Mouse (Mus musculus) 3134 (cell line): ENCODE data around the gene Gm15517.
"Not testable (repeated sequence)": the region's sequence is repeated elsewhere in the genome, so short reads cannot be mapped to it uniquely, and the experiment has no call there.

Experiments
- DNase-seq: peaks from one replicate; pipeline ENCODE4 v3.0.0-alpha.2; 2011; ENCODE audit warnings: low spot score; ENCODE audit not compliant: insufficient read length; ENCODE audit errors: extremely low read depth

Gm15517 gene

GRCm38 (mm10) chr7:44261147-44261546, at the start of gene Gm15517:
Gm15517 (plus strand) TSS chr7:44261447.
- no peak for DNase-seq

- DNase-seq, result no peak
These were observed 45.6 kb upstream of the Gm15517 start, which contains the start of gene Klk1b5 for GRCm38 (mm10) chr7:44215645-44216044. Klk1b5 (plus strand) TSS chr7:44215945.

- not testable (repeated sequence) for DNase-seq
These were observed 39.6 kb upstream of the Gm15517 start for GRCm38 (mm10) chr7:44221601-44222000.

- not testable (repeated sequence) for DNase-seq
These were observed 38.9 kb upstream of the Gm15517 start for GRCm38 (mm10) chr7:44222335-44222734.

GRCm38 (mm10) chr7:44225076-44225475, 36.2 kb upstream of the Gm15517 start, which contains the start of gene Klk1:
Klk1 (plus strand) TSS chr7:44225360.
- DNase-seq, result no peak

- no peak for DNase-seq
These were observed 25.3 kb upstream of the Gm15517 start, which contains the start of gene Gm36864 for GRCm38 (mm10) chr7:44235909-44236308. Gm36864 (plus strand) TSS chr7:44236177.

- no peak for DNase-seq
These were observed 21.3 kb upstream of the Gm15517 start for GRCm38 (mm10) chr7:44239913-44240312.

GRCm38 (mm10) chr7:44240712-44241111, 20.5 kb upstream of the Gm15517 start:
- DNase-seq, result no peak

GRCm38 (mm10) chr7:44241163-44241562, 20.1 kb upstream of the Gm15517 start:
- DNase-seq, result no peak

GRCm38 (mm10) chr7:44244080-44244479, 17.2 kb upstream of the Gm15517 start:
- no peak for DNase-seq

GRCm38 (mm10) chr7:44246055-44246983, 14.9 kb upstream of the Gm15517 start, which contains the start of the genes 1700028J19Rik and 2410002F23Rik:
1700028J19Rik (minus strand) TSS chr7:44246695.
2410002F23Rik (plus strand) TSS chr7:44246722.
- DNase-seq, result peak; percentile 84

GRCm38 (mm10) chr7:44246984-44247470, 14.2 kb upstream of the Gm15517 start:
- DNase-seq, result no peak

GRCm38 (mm10) chr7:44247971-44248370, 13.3 kb upstream of the Gm15517 start:
- DNase-seq, result no peak

- DNase-seq, result no peak
These were observed 12.0 kb upstream of the Gm15517 start for GRCm38 (mm10) chr7:44249248-44249647.

GRCm38 (mm10) chr7:44250732-44251275, 10.4 kb upstream of the Gm15517 start:
- DNase-seq, result not testable (repeated sequence)

- no peak for DNase-seq
These were observed 8.1 kb upstream of the Gm15517 start for GRCm38 (mm10) chr7:44253023-44253616.

GRCm38 (mm10) chr7:44254930-44255329, 6.3 kb upstream of the Gm15517 start:
- DNase-seq, result no peak

GRCm38 (mm10) chr7:44257278-44257677, 4.0 kb upstream of the Gm15517 start, which contains the start of gene Acp4:
Acp4 (minus strand) TSS chr7:44257378.
- DNase-seq, result no peak

- DNase-seq, result peak; percentile 39
These were observed 837 bp upstream of the Gm15517 start for GRCm38 (mm10) chr7:44260410-44260809.

GRCm38 (mm10) chr7:44262791-44263643, 1.8 kb downstream of the Gm15517 start:
- DNase-seq, result peak; percentile 51
